Mouse (Mus musculus) right cerebral cortex, postnatal 4 days (tissue): Measurements from ENCODE around the gene Ptpn11.

Experiments
- DNase-seq: peaks from one replicate; pipeline ENCODE4 v3.0.0-alpha.2; 2022

Gene Ptpn11

GRCm38 (mm10) chr5:121122036-121122435, 69.2 kb downstream of the Ptpn11 start:
- no peak for DNase-seq

GRCm38 (mm10) chr5:121119331-121120034, 71.7 kb downstream of the Ptpn11 start:
- DNase-seq, result no peak

- DNase-seq, result no peak
These were observed 72.9 kb downstream of the Ptpn11 start for GRCm38 (mm10) chr5:121118345-121118744.

GRCm38 (mm10) chr5:121116941-121117340, 74.3 kb downstream of the Ptpn11 start:
- DNase-seq, result no peak

GRCm38 (mm10) chr5:121115391-121116157, 75.6 kb downstream of the Ptpn11 start:
- peak; percentile 44 for DNase-seq

- peak; percentile 40 for DNase-seq
These were observed 77.0 kb downstream of the Ptpn11 start for GRCm38 (mm10) chr5:121114151-121114550.

GRCm38 (mm10) chr5:121112390-121112789, 78.8 kb downstream of the Ptpn11 start:
- peak; percentile 41 for DNase-seq

GRCm38 (mm10) chr5:121111106-121111915, 79.9 kb downstream of the Ptpn11 start:
- no peak for DNase-seq

GRCm38 (mm10) chr5:121109185-121109584, 82.0 kb downstream of the Ptpn11 start:
- DNase-seq, result no peak

GRCm38 (mm10) chr5:121106913-121107312, 84.3 kb downstream of the Ptpn11 start:
- DNase-seq, result no peak

- DNase-seq, result no peak
These were observed 90.2 kb downstream of the Ptpn11 start for GRCm38 (mm10) chr5:121100886-121101580.

GRCm38 (mm10) chr5:121100095-121100494, 91.1 kb downstream of the Ptpn11 start:
- no peak for DNase-seq

- DNase-seq, result no peak
These were observed 93.2 kb downstream of the Ptpn11 start for GRCm38 (mm10) chr5:121097970-121098369.

GRCm38 (mm10) chr5:121096744-121097143, 94.5 kb downstream of the Ptpn11 start:
- DNase-seq, result no peak

GRCm38 (mm10) chr5:121093281-121093680, 97.9 kb downstream of the Ptpn11 start:
- DNase-seq, result no peak

GRCm38 (mm10) chr5:121089660-121090059, 101.5 kb downstream of the Ptpn11 start:
- DNase-seq, result no peak

GRCm38 (mm10) chr5:121087733-121088132, 103.5 kb downstream of the Ptpn11 start:
- DNase-seq, result no peak

- no peak for DNase-seq
These were observed 108.6 kb downstream of the Ptpn11 start for GRCm38 (mm10) chr5:121082605-121083004.

- DNase-seq, result no peak
These were observed 109.4 kb downstream of the Ptpn11 start for GRCm38 (mm10) chr5:121081754-121082153.
